Mouse (Mus musculus): ENCODE results near the gene Kcnk16.

DNA sequence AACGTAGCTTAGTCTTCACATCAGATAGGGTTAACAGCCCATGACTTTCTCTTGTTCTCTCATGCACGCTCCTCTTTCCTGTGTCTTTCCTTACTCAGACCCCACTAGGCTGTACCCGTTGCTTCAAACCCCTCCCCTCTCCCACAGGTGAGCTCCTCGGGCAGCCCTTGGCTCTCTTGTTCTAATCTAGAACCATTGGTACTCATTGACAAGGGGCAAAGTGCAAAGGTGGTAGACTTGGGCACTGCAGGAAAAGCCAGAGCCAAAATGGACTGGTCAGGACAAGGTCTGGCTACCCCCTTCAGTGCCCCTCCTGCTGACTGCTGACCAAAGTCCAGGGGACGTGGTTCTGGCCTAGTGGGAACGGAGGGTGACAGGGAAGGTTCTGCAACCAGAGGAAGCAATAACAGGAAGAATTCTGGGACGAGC is 38.9 kb downstream of the Kcnk16 start:
- no peak for TF ChIP-seq CTCF (IDR thresholded peaks at IDR 0.05; ENCODE audit: control insufficient read depth, insufficient read depth, insufficient read length)
- TF ChIP-seq MAX (IDR thresholded peaks at IDR 0.05): no peak
- no peak for TF ChIP-seq MYOG (IDR thresholded peaks at IDR 0.05; ENCODE audit: control insufficient read depth, extremely low read depth, insufficient read length)

All from C2C12 (cell line).